Mouse (Mus musculus): Measurements from ENCODE around the gene Sox6.
A peak's percentile ranks its signal among the peaks of the same experiment; 100 is the strongest.

Gene Sox6

DNA sequence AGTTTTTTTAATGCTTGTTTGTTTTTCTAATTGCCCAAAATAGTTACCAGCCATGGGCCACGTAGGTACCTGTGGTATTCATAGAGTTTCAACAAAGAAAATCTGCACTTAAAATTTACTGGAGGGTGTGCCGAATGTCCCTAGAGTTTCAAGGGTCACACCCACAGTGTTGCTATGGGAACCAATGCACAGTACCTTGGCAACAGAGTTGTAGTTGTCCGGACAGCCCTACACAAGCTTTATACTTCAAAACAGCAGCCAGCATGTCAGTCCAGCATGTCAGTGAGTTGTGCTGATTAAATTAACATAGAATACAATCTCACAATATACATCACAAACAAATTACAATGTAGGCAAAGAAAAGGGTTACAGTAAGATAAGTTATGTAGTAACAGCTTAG, 567.1 kb downstream of the Sox6 start:
- no peak for DNase-seq

DNA sequence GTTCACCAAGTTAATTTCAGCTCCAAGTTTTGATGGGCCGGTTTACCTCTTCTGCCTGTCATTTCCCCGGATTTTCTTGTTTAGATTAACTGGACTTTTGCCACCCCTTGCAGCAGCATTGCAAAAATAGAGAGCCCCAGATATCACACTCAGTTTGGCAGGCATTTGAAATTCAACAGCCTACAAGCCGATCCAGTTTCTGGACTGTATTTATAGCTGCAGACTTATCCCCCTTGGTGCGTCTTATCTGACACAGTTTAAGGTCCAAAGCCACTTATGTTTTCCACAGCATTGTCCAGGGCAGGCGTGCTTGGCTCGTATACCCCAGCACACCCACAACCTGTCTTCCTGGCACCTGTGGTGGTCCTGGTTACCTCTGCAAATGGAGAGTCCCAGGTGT, 571.8 kb downstream of the Sox6 start:
- DNase-seq, result no peak

GRCm38 (mm10) chr7:115463367-115463766, 575.2 kb downstream of the Sox6 start:
- no peak for DNase-seq

DNA sequence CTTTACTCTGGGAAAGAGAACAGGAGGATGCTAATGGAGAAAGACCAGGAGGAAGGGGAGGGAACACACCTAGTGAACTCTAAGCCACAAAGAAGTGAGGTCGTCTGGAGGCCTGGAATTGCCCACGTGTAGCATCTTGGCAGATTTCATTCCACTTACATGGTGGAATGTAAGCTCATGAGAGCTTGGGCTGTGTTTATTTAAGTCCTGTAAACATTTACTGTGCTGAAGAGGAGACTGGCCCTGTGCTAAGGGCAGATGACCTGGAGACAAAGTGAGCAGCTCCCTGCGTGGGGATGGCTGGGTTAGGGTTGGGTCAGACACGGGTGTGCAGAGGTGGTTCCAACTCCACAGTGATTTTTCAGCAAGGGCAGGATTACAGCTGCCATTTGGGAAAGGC, 576.3 kb downstream of the Sox6 start:
- DNase-seq, result no peak

DNA sequence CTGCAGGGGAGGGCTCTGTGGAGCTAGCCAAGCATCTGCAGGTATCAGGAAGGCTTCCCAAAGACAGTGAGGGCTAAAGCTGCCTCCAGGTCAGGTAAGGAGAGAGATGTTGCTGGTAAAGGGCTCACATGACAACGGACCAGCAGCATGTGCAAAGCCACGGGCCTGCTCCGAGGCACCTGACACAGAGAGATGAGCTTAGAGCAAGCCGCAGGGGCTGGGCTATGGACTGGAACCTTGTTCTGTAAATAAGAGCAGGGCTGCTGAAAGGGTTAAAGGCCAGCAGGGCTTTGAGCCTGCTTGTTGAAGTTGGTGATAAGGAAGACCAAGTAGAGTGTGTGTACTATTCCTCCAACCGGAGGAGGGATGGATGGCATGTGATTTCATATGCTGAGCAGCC, 583.6 kb downstream of the Sox6 start:
- no peak for DNase-seq

DNA sequence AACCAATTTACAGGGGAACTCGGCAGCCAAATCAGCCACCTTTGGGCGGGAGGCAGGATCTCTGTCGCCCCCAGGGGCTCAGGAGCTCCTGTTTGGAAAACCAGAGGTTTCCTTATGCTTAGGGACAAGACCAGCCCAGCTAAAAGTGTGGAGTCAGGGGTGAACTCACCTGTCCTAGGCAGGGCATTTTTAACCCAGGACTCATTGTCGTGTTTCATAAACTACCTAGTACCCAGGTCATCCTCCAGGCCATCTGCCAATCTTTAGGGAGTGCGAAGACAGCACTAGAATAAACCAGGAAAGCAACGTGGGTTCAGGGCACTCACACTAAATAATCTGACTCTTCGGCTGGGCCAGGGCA, 584.9 kb downstream of the Sox6 start:
- no peak for DNase-seq

- peak; percentile 37 to 46 for DNase-seq
These were observed 585.4 kb downstream of the Sox6 start for GRCm38 (mm10) chr7:115453042-115453712.

DNA sequence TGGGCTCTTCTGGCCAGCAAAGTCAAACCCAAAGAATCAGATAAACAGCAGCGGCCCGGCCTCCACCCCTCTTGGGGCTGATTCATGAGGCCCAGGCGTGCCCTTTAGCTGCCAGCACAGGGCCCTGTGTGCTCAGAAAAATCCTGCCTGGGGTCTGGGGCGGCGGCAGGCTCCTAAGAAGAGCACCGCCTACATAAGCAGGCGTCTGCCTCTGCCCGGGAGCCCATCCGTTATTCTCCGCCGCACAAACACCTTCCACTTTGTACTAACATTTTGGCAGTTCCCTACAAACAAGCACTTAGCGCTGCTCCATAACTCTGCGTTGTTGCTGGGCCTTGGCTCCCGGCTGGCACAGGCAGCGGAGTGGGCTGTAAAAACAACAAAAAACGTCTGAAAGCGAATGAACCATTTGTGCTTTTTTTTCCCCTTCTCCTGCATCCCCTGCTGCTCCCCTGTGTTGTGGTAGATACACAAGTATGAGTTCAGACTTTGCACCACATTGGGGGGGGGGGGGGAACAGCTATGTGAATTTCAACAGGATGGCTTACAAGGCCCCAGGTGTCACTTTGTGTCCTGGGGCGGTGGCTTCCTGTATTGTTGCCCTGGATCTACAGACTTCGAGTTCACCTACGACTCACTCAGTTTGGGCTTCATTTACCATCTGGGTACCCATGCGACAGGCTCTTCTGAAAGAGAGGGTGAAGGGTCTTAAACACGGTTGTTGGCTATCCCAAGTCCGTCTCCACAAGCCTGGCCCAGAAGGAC, 588.0 kb downstream of the Sox6 start:
- DNase-seq, result no peak

- DNase-seq, result no peak
These were observed 590.1 kb downstream of the Sox6 start for GRCm38 (mm10) chr7:115448403-115449025.

- no peak for DNase-seq
These were observed 591.5 kb downstream of the Sox6 start for GRCm38 (mm10) chr7:115447091-115447490.

DNA sequence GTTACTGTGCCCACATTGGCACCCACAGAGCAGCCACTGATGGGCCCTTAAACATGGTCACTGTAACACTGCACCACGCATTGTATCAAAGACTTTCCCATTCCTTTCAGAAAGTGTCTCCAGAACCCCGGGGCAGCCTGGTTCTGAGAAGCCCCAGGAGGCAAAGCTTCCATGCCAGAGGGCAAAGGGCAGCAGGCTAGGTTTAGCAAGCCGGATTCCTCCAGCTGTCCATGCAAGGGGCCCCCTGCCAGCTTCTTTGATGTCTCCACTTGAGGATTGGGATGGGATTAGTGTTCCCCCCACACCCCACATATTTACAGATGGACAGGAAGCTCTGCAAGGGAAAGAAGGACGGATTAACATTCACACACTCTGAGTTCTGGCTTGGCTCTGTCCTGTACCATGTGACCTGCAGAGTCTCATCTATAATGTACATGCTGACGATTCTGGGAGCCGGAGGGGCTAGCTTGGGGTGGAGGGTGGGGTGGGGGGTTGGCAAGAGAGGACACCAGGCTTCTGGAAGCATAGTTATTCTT, 592.0 kb downstream of the Sox6 start:
- DNase-seq, result no peak

DNA sequence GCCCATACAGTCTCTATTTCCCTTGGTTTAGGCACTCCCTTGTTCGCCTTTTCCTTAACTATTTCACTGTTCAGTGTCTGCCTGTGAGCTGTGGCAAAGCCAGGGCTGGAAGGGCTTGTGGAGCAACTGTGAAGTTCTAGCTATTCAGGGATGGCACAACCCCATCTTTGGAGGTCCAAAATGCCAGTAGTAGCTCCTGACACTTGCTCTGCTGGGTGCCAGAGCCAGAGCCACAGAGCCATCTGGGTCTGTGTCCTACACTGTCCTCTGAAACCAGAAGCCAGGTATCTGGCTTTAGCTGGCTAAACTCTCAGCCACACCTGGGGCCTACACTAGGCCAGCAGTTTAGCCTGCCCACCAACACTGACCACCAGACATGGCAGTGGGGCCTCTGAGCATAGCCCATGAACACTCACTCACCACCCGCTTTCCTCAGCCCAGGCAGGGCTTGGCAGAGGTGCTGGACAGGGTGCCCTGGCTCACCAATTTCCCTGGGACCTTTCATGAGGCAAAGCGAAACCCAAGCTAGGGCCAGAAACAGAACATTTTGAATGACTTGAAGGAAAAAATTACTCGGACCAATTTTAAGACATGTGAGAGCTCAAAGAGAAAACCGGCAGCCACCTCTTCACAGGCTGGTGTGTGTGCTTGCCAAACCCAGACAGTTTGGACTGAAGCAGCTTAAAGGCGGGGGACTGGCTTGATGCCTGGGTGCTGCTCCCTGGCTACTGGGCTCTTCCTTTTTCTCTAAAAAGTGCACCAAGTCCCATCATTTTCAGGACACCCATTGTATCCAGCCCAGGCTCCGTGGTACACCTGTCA, 612.2 kb downstream of the Sox6 start:
- no peak for DNase-seq

DNA sequence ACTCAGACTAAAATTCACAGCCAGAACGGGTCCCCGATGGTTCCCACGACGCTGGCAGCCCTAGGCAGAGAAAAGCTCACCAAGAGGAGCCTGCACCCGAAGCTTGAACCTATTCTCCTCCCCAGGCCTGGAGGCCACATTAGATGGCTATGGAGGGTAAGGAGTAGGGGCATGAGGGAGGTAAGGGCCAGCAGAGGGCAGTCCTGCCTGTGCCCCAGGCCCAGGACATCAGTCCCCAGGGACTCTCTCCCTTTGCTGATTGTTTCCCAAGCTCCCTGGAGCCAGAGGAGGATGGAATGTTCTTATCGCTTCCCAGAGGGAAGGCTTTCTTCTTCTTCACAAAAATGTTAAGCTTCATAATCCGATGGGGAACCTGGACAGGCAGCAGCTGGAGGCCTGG, 615.8 kb downstream of the Sox6 start:
- DNase-seq, result no peak

DNA sequence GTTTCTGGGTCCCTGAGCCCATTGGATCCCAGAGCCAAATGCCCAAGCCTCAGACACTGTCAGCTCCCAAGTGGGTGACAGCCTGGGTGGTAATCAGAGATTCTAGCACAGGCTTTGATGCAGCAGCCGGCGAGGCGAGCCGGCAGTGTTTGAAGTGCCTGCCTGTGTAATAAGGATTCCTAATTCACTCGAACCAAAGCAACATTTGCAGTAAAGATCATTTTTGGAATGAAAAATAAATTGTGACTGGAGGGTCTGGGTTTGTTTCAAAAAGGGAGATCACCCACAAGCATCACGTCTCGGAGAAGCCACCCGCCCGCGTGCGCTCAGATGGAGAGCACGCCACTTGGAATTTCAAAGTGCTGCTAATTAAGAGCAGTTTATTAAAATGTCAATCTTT, 617.6 kb downstream of the Sox6 start:
- no peak for DNase-seq

All from B cell, adult 2 months (primary cell).